Mouse (Mus musculus) heart, adult 2 months (tissue): ENCODE measurements at regions not wholly inside any gene's neighbourhood (a gene's known extent, or its start where the extent isn't known, plus 50 kb on each side); places are given as distances from the start of the nearest gene placed in this dataset.

Experiments
- DNase-seq, 2 experiments: peaks; one replicate each; pipeline ENCODE4 v3.0.0; 2021
- H3K27ac ChIP-seq: fragments of 200-600 bp; 2 replicates; pipeline ENCODE4 v1.8.1; 2022
- H3K27me3 ChIP-seq: fragments of 200-500 bp; 2 replicates; pipeline ENCODE4 v1.6.1; 2012; ENCODE audit warnings: mild to moderate bottlenecking, low read length, inconsistent platforms, mixed read lengths; ENCODE audit not compliant: control insufficient read depth, insufficient read depth
- H3K36me3 ChIP-seq: fragments of 200-500 bp; 2 replicates; pipeline ENCODE4 v1.6.1; 2012; ENCODE audit warnings: low read length, inconsistent platforms; ENCODE audit not compliant: control insufficient read depth, insufficient read depth
- H3K4me1 ChIP-seq: fragments of 200-500 bp; 2 replicates; pipeline ENCODE4 v1.6.1; 2011; ENCODE audit warnings: low read length; ENCODE audit not compliant: control insufficient read depth, insufficient read depth
- H3K4me3 ChIP-seq: fragments of 200-600 bp; 2 replicates; pipeline ENCODE4 v1.8.1; 2022
- H3K79me2 ChIP-seq: fragments of 200-500 bp; replicated peaks from 2 replicates; pipeline ENCODE4 v1.6.1; 2012; ENCODE audit warnings: mild to moderate bottlenecking, inconsistent platforms, low read length, moderate library complexity, mixed read lengths; ENCODE audit not compliant: control insufficient read depth, insufficient read depth
- H3K9ac ChIP-seq: fragments of 200-500 bp; 2 replicates; pipeline ENCODE4 v1.6.1; 2012; ENCODE audit warnings: low read depth, mild to moderate bottlenecking, control low read depth, inconsistent platforms, low read length, mixed read lengths
- CTCF ChIP-seq: fragments of 200-600 bp; IDR thresholded peaks from 2 replicates; pipeline ENCODE4 v1.8.1; 2022; ENCODE audit warnings: antibody characterized with exemption, mild to moderate bottlenecking, moderate library complexity
- EP300 ChIP-seq: fragments of 200-500 bp; IDR thresholded peaks from 2 replicates; pipeline ENCODE4 v1.6.1; 2011; ENCODE audit warnings: low read depth, low read length, control low read depth; ENCODE audit not compliant: insufficient read depth
- POLR2A ChIP-seq: fragments of 200-500 bp; IDR thresholded peaks from 2 replicates; pipeline ENCODE4 v1.6.1; 2011; ENCODE audit warnings: mild to moderate bottlenecking, low read depth, low read length, control low read depth; ENCODE audit not compliant: insufficient read depth
- WGBS: fragments of 180-500 bp; shearing (Covaris S2); methylation state at CpG from one replicate; pipeline ENCODE4 v1.1.7; 2018; 5-methylcytosine and 5-hydroxymethylcytosine counted together
- intact Hi-C: fragments of 180-260 bp; cut with DNase I; formaldehyde crosslinking; loops from one replicate; pipeline ENCODE4 v1.15.1; 2025

- DNase-seq, result no peak
- H3K9ac ChIP-seq, result no peak overlapping the region
- intact Hi-C loops, result no loop called here
- H3K4me1 ChIP-seq, result no peaks in the 10 kb centered on the region
- H3K36me3 ChIP-seq, result no peaks in the 10 kb centered on the region
- TF ChIP-seq CTCF (no peak), POLR2A (no peak), EP300 (no peak)
- 96% methylated on average over 2 of the region's 2 CpGs for WGBS
- H3K4me3 ChIP-seq, result no peak overlapping the region
- H3K27me3 ChIP-seq, result no peaks in the 10 kb centered on the region
- no peaks in the 10 kb centered on the region for H3K79me2 ChIP-seq
- H3K27ac ChIP-seq, result no peak overlapping the region
Measured at GRCm38 (mm10) chr12:94674925-94675324, 1017.1 kb upstream of the Flrt2 start.

- Histone ChIP-seq H3K27ac (no peak overlapping the region), H3K9ac (no peak overlapping the region), H3K27me3 (no peaks in the 10 kb centered on the region), H3K4me1 (no peaks in the 10 kb centered on the region), H3K79me2 (no peaks in the 10 kb centered on the region), H3K4me3 (no peak overlapping the region), H3K36me3 (no peaks in the 10 kb centered on the region)
- 90% methylated on average over 2 of the region's 2 CpGs for whole genome bisulfite sequencing
- intact Hi-C loops, result no loop called here
- DNase-seq, result no peak
- no peak for TF ChIP-seq EP300
- no peak for TF ChIP-seq POLR2A
- no peak for TF ChIP-seq CTCF
Measured at GRCm38 (mm10) chr12:94691341-94692029, 1000.5 kb upstream of the Flrt2 start.

- intact Hi-C loops, result no loop called here
- Histone ChIP-seq H3K4me3 (no peak overlapping the region), H3K9ac (no peak overlapping the region), H3K27me3 (no peaks in the 10 kb centered on the region), H3K4me1 (no peaks in the 10 kb centered on the region; the same call in none of the 2 replicates), H3K79me2 (no peaks in the 10 kb centered on the region), H3K36me3 (no peaks in the 10 kb centered on the region), H3K27ac (no peak overlapping the region)
- WGBS, result 80% methylated on average over 5 of the region's 5 CpGs
- DNase-seq, result no peak
- TF ChIP-seq POLR2A, result no peak
- no peak for TF ChIP-seq CTCF
- TF ChIP-seq EP300, result no peak
Measured at GRCm38 (mm10) chr12:94731391-94731790, 960.6 kb upstream of the Flrt2 start.

GRCm38 (mm10) chr12:94733179-94733578 lies 958.8 kb upstream of the Flrt2 start:
- Histone ChIP-seq H3K36me3 (no peaks in the 10 kb centered on the region), H3K4me3 (no peak overlapping the region), H3K79me2 (no peaks in the 10 kb centered on the region), H3K27ac (no peak overlapping the region), H3K4me1 (no peaks in the 10 kb centered on the region; the same call in none of the 2 replicates), H3K9ac (no peak overlapping the region), H3K27me3 (no peaks in the 10 kb centered on the region)
- TF ChIP-seq CTCF (no peak), EP300 (no peak), POLR2A (no peak)
- DNase-seq, result no peak
- 34% methylated on average over 4 of the region's 4 CpGs for WGBS
- intact Hi-C loops, result no loop called here

GRCm38 (mm10) chr12:94737263-94737662 lies 954.8 kb upstream of the Flrt2 start:
- TF ChIP-seq CTCF (no peak), POLR2A (no peak), EP300 (no peak)

GRCm38 (mm10) chr12:94749747-94750515 lies 942.1 kb upstream of the Flrt2 start:
- Histone ChIP-seq H3K27me3 (no peaks in the 10 kb centered on the region), H3K9ac (no peak overlapping the region), H3K4me3 (no peak overlapping the region), H3K4me1 (no peaks in the 10 kb centered on the region), H3K36me3 (no peaks in the 10 kb centered on the region), H3K79me2 (no peaks in the 10 kb centered on the region), H3K27ac (no peak overlapping the region)
- no peak for TF ChIP-seq EP300
- TF ChIP-seq CTCF, result no peak
- TF ChIP-seq POLR2A, result no peak
- intact Hi-C loops, result no loop called here
- WGBS, result 88% methylated on average over 6 of the region's 6 CpGs
- no peak for DNase-seq

More at GRCm38 (mm10) chr12:94737263-94737662, 954.8 kb upstream of the Flrt2 start:
- H3K4me1 ChIP-seq, result no peaks in the 10 kb centered on the region; the same call in none of the 2 replicates
- no peak overlapping the region for H3K9ac ChIP-seq
- no peaks in the 10 kb centered on the region for H3K27me3 ChIP-seq
- H3K27ac ChIP-seq, result no peak overlapping the region
- H3K4me3 ChIP-seq, result no peak overlapping the region
- no peaks in the 10 kb centered on the region for H3K36me3 ChIP-seq
- no peak for DNase-seq
- intact Hi-C loops, result no loop called here
- 69% methylated on average over 4 of the region's 4 CpGs for WGBS
- no peaks in the 10 kb centered on the region for H3K79me2 ChIP-seq
